ENCODE assay signal across 15 mouse cellular contexts in genomic region chr5:52812456-52812855, GRCm38 (mm10).
"Had no signal": no experiment of that assay in that cellular context is flagged by ENCODE, and none has a peak within 500 bp of the region (broad histone marks: within the 10 kb centered on the region; RNA-seq: fewer than 3 reads in every experiment).

No protein-coding gene starts in this region.

- ATAC-seq: intestine, postnatal 0 days; liver, embryonic 12.5 days; midbrain, embryonic 13.5 days; midbrain, embryonic 16.5 days had no signal

- DNase-seq: kidney, adult 2 months; kidney, postnatal 25 days; layer of hippocampus, adult 9-11 months; liver; lung, adult 18-20 months; lung, postnatal 10 days; lung, postnatal 36 days; retina, postnatal 1 day; spleen, adult 18-20 months; thymus, adult 18-20 months; thymus, postnatal 36 days had no signal
